Mouse (Mus musculus): ENCODE measurements around the gene Lrfn3. TPM values are rescaled to one million over a fixed set of nuclear protein-coding genes. Genes with fewer than 3 reads are reported as not detected.

Lrfn3 gene
- total RNA-seq (2021): 1 to 10 TPM; 1.5 to 1.8 TPM
- long read RNA-seq, experiment 1, partial matches to known transcripts: 0 of 1 reads
- long read RNA-seq, experiment 1, other reads (novel, unspliced or antisense): 0 of 1 reads
- long read RNA-seq, experiment 2, partial matches to known transcripts: 0 of 1 reads
- long read RNA-seq, experiment 2, other reads (novel, unspliced or antisense): 0 of 1 reads

DNA sequence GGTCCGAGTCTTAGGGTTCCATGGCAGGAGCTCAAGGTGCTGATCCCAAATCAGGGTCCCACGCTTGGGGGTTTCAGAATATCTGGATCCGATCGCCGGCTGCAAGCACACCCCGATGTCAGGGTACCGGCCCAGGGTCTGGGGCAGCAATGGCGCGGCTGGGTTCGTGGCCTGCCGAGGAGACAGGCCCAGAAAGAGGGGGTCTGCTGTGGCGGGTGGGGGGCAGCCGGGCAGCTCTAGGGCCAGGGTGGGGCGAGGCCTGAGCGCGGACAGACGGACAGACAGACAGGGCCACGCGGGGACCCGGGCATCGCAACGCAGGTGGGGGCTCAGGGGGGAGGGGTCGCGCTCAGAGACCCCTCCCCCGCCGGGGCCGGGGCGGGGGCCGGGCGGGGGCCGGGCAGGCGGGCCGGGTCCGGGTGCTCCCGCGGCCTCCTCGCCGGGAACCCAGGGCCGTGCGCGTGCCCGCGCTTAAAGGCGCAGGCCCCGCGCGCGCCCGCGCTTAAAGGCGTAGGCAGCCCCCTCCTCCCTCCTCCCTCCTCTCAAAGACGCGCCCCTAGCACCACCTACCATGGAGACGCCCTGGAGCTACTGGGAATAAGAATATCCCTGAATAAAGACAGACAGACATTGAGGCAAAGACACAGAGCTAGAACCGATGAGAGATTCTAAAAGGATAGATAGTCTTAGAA lies at the start of gene Lrfn3:
TSS of gene Lrfn3 (minus strand) at position 121 of the 692 bp plus-strand sequence.
- peak; percentile 47 for DNase-seq
- intact Hi-C loops (cut with DNase I; ENCODE audit: low total_unique reads): no loop called here

DNA sequence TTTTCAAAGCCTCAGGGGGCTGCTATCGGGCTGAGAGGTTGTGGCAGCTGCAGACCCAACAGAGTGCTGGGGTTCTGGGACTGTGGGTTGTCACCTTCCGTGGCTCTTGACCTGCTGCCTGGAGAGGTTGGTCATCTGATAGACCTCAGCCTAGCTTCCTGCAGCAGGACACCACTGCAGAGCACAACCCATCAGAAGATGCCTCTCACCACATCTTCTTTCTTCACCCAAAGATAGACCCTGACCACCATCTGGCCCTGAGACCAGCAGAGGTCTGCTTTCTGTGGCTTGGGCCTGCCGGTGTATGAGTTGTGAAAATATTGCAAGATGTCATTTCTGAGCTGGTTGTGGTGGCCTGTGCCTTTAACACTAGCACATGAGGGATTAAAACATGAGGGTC lies 48.5 kb upstream of the Lrfn3 start:
- no peak for DNase-seq
- intact Hi-C loops (cut with DNase I; ENCODE audit: low total_unique reads): no loop called here

DNA sequence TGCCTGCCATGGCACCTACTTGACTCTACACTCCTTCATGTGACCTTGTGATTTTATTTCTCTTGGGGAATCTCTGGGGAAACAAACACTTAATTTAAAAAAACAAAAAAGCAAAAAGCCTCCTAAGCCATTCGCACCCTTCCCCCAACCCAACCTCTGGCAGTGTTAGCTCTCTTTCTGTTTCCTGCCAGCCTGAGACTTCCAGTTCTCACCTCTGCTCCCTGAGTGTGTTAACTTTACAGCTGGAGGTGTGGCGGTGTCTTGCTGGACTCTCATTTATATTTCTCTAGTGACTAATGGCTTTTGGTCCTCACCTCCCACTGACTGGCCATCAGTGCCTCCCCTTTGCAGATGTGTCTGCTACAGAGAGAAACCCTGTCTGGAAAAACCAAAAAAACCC lies 47.2 kb upstream of the Lrfn3 start:
- intact Hi-C loops (cut with DNase I; ENCODE audit: low total_unique reads): no loop called here
- no peak for DNase-seq

DNA sequence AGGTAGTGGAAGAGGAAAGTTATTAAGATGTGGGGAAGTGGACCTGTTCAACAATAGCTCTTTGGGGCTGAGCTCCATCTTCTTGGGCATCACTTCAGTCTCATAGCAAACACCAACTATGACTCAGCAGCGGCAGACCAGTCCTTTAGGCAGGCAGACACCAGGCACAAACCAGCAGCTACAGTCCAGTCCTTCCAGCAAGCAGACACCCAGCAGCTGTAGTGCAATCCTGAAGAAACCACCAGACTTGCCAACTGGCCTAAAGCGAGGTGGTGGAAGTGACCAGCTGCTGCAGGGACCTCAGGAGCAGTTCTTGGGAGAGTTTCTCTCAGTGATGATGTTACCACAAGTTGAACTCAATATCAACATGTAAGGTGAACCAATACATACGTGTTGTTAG lies 46.1 kb upstream of the Lrfn3 start:
- no peak for DNase-seq
- intact Hi-C loops (cut with DNase I; ENCODE audit: low total_unique reads): no loop called here

DNA sequence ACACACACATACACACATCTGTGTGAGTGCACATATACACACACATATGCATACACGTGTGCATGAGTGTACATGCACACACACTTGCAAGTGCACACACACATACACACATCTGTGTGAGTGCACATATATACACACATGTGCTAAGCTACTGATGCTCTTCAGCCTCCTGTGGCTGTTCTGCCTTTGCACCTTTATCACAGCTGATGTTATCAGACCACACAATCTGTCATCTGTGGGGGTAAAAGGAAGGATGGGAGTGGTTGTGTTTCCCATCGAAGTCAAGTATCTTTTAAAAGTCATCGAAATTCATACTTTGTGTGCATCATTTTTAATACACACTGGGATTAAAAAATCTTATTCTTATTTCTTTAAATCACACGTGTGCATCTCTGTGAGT lies 39.8 kb upstream of the Lrfn3 start:
- no peak for DNase-seq
- intact Hi-C loops (cut with DNase I; ENCODE audit: low total_unique reads): no loop called here

DNA sequence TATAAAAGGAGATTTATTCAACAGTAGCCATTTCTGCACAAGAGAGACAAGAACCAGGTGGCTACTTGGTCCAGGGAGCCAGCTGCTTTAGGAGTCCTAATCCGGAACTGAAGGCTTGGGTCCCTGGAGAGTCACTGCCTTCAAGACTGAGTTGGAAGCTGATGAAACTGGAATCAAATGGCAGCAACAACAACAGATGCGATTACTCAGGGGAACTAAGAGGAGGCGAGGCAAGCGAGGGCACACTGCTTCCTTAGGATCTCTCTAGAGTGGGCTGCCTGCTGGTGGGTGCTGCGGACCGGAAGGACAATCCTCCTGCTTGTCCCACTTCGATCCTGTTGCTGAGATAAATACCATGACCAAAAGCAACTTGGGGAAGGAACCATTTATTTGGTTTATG lies 37.1 kb upstream of the Lrfn3 start:
- DNase-seq: no peak
- intact Hi-C loops (cut with DNase I; ENCODE audit: low total_unique reads): no loop called here

DNA sequence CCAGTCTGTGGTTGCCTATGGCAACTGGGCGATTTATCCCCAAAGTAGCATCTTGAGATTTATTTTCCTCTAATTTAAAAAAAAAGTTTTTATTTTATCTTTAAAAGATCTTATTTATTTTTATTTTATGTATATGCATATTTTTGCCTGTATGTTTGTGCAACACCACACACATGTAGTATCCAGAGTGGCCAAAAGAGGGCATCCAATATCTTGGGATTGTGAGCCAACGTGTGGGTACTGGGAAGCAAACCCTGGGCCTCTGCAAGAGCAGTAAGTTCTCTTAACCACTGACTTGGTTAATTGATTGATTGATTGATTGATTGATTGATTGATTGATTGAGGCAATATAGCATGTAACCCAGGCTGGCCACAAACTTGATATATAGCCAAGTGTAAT lies 32.3 kb upstream of the Lrfn3 start:
- DNase-seq: no peak
- intact Hi-C loops (cut with DNase I; ENCODE audit: low total_unique reads): no loop called here

DNA sequence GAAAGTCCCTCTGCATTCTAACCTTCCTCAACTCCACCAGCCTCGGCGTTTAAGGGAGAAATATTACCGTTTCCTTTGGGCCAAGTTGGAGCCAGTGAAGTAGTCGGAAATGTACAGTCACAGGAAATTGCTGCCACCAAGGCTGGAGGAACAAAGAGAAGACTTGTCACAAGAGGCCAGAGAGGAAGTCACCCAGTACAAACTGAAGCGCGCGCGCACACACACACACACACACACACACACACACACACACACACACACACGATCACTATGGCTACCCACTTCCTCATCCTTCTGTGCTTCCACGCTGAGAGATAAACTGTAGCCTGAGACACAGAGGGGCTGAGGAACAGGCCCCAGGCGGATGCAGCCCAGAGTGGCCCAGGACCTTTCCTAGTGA lies 31.8 kb upstream of the Lrfn3 start:
- DNase-seq: no peak
- intact Hi-C loops (cut with DNase I; ENCODE audit: low total_unique reads): no loop called here

DNA sequence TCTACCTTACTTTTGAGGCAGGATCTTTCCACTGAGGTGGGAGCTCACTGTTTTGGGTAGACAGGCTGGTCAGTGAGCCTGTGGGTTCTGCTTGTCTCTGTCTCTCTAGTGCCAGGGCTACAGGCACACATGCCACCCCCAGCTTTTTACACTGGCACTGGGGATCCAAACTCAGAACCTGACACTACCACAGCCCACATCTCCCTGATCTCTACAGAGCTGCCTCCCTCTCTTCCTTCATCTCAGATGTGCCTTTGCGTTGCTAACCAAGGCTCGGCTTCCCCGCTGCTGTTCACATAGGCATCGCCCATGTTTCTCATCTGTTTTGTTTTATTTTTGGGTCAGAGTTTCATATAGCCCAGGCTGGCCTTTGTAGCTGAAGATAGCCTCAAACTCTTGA lies 31.1 kb upstream of the Lrfn3 start:
- no peak for DNase-seq
- intact Hi-C loops (cut with DNase I; ENCODE audit: low total_unique reads): no loop called here

DNA sequence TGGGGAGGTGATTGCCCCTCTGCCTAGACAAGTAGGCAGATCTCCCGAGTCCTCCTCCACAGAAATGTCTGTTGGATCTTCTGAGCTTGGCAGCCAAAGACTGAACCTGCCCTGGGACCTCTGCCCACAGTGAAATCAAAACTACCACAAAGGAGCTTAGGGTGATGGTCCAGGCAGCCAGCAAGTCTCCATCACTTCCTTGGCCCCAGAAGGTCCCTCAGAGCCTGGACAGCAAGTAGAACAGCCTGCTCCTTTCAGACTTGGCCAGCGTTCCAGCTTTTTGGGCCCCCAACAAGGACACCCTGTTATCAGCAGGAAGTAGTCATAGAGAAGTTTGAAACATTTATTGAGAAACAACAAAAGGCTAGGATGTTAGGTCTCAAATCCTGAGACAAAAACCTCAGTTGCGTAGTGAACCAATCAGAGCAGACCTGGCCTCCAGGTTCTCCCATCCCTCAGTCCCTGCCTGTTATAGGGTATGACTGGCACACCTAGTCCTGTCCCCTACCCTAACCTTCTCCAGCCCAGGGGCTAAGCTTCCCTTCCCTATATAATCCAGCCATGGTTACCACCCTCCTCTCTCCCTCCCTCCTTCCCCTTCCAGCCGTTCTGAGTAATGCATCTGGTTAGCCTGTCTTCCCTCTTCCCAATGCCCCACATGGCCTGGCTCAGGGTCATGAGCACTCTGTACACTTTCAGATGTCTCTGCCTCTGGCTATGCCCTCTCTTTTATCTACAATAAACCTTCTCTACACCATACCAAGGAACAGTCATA lies 30.4 kb upstream of the Lrfn3 start:
- intact Hi-C loops (cut with DNase I; ENCODE audit: low total_unique reads): no loop called here

DNA sequence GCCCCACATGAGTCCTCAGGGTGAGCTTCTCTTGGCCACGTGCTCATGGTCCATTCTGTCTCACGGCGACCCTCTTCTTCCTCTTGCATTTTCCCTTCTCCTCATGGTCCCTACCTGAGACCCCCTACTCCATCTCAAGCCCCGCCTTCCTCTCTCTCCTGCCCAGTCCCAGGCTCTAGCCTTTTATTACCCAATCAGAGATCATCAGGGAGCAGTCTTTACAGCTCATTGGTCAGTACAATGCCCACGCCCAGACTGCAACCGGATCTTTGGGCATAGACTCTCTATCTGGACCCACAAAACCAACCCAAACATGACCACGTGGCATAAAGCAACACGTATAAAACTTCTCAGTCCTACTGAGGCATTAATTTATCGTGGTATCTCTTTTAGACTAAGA lies 21.5 kb upstream of the Lrfn3 start:
- no peak for DNase-seq
- intact Hi-C loops (cut with DNase I; ENCODE audit: low total_unique reads): no loop called here

More for the DNA sequence above, 30.4 kb upstream of the Lrfn3 start:
- DNase-seq: no peak

DNA sequence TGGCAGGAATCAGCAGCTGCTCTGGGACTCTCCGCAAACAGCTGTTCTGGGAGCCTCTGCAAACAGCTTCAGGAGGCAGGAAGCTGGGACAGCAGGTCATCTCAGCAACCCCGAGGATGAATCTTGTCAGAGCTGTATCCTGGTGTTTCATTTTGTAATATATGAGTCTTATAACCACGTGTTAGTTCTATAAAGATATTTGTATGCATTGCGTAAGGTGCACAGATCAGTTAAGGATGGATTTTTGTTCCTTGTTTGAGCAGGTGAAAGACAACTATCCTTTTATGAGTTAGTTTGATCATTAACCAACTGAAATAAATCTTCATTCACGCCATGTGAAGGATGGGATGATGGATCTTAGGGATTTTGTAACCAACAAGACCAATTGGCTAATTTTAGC lies 17.5 kb upstream of the Lrfn3 start:
- no peak for DNase-seq
- intact Hi-C loops (cut with DNase I; ENCODE audit: low total_unique reads): no loop called here

DNA sequence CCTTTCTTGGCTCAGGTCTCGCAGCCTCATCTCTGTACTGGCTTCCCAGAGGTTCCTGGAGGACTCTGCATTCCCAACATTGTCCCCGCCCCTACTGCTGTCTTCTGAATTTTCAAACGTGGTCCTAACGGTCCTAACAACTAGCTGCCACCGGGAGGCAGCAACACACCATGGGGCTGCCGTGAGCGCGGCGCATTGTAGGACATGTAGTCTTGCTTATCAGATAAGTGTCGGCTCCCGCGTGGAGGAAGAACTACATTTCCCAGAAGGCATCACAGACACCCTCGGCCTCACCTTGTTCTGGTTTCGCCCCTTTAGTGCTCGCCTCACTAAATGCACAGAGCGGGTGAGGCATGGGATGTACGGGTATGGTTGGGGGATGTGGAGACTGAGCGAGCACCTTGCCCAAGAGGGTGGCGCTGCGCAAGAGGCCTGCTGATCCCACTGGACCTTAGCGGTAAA lies 11.0 kb upstream of the Lrfn3 start:
- peak; percentile 92 for DNase-seq
- intact Hi-C loops (cut with DNase I; ENCODE audit: low total_unique reads): loop anchor here (5.0 kb wide), 1 partner anchor 59 kb away; no protein-coding TSS in a partner anchor

DNA sequence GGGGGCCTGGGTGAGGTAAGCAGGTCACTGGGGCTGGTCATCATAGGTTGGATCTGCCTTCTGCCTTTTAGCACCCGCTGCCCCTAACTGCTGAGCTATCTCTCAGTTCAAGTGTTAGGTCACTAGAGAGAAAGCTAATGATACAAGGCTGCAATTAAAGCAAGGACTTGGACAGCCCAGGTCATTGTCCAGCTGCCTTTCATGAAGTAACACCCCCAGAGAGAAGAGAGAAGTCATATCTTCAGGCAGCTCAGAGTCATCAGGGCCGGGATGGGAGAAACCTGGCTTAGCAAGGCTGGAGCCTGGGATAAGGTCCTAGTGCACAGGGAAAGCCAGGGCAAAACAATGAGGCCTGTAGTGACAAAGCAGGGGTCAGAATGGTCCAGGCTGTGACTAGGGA lies 4.9 kb upstream of the Lrfn3 start:
- DNase-seq: no peak
- intact Hi-C loops (cut with DNase I; ENCODE audit: low total_unique reads): no loop called here

DNA sequence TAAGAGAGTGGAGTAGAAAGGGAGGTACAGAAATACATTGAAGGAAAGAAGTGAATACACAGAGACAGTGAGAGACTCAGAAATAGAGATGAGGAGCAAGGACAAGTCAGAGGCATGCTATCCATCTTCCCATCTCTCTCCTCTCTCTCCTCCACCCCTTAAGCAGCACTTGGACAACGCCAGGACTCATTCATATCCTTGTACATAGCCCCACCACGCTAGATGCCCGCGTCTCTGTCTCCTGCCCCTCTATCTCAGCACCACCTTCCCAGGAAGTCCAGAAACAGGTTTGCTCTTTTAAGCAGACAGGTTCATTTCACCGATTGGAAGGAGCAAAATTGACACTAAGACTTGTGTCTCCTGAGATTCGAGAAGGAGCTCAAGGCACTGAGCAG lies 769 bp upstream of the Lrfn3 start:
- intact Hi-C loops (cut with DNase I; ENCODE audit: low total_unique reads): no loop called here
- DNase-seq: no peak

DNA sequence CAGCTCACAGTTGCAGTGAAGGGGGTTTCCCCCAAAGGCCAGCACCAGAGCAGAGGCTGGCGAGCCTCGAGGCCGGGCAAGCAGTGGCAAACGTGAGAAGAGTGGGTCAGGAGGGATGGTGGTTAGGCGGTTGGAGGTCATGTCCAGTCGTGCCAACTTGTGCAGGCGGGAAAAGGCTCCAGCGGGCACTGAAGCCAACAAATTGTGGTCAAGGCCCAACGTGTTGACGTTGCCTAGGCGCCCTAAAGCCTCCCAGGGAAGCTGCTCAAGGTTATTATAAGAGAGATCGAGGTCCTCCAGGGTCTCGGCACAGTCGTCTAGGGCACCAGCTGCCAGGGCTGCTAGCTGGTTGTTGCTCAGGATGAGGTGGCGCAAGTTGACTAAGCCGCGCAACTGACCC lies 2.5 kb downstream of the Lrfn3 start:
- intact Hi-C loops (cut with DNase I; ENCODE audit: low total_unique reads): no loop called here
- DNase-seq: no peak

DNA sequence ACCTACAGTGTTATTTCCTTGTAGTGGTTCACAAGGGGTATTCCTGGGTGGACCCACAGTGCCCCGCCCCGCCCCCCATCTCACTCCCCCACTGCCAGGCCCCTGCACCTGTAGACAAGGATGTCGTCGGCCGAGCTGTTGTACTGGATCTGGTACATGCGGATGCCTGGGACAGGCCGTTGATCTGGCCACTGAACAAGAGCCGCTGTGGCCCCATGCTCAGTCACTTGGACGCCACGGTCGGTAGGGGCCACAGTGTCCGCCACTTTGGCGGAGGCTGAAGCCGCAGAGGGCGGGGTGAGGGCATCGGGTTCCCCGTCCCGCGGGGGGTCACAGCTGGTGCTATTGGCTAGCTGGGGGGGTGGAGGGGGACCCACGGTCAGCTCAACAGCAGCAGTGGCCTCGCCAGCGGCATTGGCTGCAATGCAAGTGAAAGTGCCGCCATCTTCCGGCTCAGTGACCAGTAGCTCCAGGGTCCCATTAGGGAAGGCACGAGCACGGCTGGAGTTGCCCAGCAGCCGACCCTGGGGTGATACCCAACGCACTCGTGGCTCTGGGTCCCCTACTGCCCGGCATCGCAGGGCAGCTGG lies 3.2 kb downstream of the Lrfn3 start:
- no peak for DNase-seq
- intact Hi-C loops (cut with DNase I; ENCODE audit: low total_unique reads): no loop called here

DNA sequence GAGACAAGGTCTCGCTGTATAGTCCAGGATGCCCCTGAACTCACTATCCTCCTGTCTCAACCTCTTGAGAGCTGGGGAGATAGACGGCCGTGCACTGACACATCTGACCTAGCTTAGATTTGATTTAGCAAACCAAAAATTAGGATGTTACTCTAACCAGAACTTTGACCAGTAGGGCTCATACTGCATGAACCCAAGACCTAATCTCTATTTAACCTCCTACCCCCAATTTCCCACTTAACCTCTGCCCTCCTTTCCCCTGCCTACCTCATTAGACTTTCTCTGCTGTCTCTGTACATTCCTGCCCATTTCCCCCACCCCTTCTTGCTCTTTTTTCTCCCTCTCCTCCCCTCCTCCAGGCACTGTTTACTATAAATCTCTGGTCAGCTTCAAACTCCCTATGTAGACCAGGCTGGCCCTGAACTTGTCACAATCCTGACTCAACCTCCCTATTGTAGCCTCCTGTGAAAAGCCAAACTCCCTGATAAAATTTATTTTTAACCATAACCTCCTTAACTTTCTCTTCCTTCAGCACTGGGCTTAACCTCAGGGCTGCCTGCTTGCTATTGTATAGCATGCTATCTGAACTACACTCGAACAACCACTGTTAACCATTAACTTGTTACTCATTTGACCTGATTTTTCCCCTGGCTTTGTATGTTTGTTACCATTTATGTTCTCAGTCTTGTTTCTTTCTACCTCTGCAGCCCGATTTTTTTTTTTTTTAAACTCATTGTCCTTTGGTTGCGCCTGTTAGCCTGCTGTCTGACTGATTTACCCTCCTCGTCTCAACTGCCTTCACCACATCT lies 4.0 kb downstream of the Lrfn3 start:
- DNase-seq: no peak
- intact Hi-C loops (cut with DNase I; ENCODE audit: low total_unique reads): no loop called here

DNA sequence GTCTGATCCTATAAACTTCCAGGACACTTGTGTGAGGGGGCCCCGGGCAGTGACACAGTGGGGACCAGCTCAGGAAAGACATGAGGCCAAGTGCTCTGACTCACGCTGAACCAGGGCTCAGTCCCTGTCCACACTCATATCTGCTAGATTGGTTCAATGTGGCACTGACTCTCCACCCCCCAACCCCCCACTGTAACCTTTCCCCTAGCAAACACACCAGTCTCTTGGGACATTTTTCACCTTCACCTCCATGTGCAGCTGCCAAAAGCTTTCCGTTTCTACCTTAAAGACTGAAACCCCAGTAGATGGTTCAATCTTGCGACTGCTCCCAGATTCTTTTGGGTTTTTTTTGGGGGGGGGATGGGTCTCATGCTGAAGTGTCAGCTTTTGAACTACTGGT lies 8.5 kb downstream of the Lrfn3 start:
- no peak for DNase-seq
- intact Hi-C loops (cut with DNase I; ENCODE audit: low total_unique reads): no loop called here

Measured in gastrocnemius, postnatal 14 days (tissue).